Mouse (Mus musculus): Measurements from ENCODE around the gene Lypd5. TPM values are rescaled to one million over a fixed set of nuclear protein-coding genes. Genes with fewer than 3 reads are reported as not detected.

The Lypd5 gene
- polyA plus RNA-seq, 1 experiment from 2014 or later: not detected

DNA sequence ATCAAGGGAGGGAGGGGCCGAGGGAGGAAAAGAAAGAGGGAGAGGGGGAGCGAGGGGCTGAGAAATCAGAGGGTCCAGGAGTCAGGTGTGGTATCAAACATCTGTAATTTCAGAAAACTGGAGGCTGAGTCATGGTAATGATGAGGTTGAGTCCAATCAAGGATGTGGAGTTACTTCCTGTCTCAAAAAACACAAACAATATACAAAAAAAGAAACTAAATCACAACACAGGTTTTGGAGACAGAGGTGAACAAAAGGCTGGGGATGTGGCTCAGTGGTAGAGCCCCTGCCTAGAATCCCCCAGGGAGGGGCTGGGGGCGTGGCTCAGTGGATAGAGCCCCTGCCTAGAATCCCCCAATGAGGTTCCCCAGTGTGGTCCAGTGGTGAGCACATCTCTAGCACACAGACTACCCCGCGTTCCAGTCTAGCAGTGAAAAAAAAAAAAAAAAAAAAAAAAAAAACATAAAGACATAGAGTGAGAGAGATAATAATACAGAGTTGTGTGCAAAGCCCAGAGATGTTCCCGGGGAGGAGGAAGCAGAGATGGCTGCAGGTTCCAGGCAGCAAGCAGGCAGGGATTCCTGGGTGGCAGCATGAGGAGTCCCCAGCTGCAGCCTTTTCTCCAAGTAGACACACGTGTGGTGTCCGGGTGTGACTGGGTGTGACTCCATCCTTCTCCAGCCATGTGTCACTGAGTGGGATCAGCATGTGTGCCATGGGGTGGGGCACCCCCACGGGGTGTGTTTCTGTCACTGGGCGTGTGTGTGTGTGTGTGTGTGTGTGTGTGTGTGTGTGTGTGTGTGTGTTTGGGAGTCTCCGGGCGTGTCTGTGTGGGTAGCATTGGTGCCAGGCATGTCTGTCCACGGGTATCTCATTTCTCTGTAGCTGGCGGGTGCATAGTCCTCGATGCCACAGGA is 18.0 kb downstream of the Lypd5 start:
- Histone ChIP-seq H3K4me3 (ENCODE audit: low read depth, low read length) (no peak overlapping the region), H3K9ac (ENCODE audit: low read length) (no peak overlapping the region), H3K36me3 (ENCODE audit: control insufficient read depth, insufficient read depth, low read length) (no peaks in the 10 kb centered on the region), H3K4me2 (ENCODE audit: low read depth, low read length, severe bottlenecking) (no peak overlapping the region), H3K4me1 (replicated peaks; ENCODE audit: control insufficient read depth, insufficient read depth, low read length) (no peaks in the 10 kb centered on the region), H3K9me3 (ENCODE audit: control insufficient read depth, low read length) (no peaks in the 10 kb centered on the region), H3K27ac (ENCODE audit: low read depth, low read length) (no peak overlapping the region), H3K27me3 (ENCODE audit: control insufficient read depth, insufficient read depth, low read length) (no peaks in the 10 kb centered on the region; the same call in 1 of the 2 replicates)
- no peak for ATAC-seq (replicated peaks; ENCODE audit: low FRiP score)
- DNase-seq (ENCODE audit: low spot score): no peak
- 81% methylated on average over 15 of the region's 15 CpGs for WGBS

DNA sequence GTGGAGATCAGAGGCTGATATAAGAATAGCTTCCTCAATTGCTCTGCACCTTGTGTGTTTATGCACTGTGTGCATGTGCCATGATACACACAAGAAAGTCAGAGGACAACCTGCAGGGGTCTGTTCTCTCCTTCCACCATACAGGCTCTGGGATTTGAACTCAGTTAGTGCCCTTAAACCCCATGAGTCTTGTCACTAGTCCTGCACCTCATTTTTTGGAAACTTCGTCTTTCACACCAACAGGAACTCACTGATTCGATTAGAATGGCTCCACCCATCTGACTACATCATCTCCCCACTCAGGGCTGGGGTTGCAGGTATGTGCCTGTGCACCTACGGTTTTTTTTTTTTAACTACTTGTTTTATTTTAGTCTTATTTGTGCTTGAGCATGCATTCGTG is 19.2 kb downstream of the Lypd5 start:
- 82% methylated on average over 4 of the region's 4 CpGs for WGBS
- H3K9me3 ChIP-seq (ENCODE audit: control insufficient read depth, low read length): no peaks in the 10 kb centered on the region
- no peak for ATAC-seq (replicated peaks; ENCODE audit: low FRiP score)
- no peak overlapping the region for H3K4me3 ChIP-seq (ENCODE audit: low read depth, low read length)
- no peaks in the 10 kb centered on the region for H3K27me3 ChIP-seq (ENCODE audit: control insufficient read depth, insufficient read depth, low read length)
- no peak overlapping the region for H3K4me2 ChIP-seq (ENCODE audit: low read depth, low read length, severe bottlenecking)
- H3K27ac ChIP-seq (ENCODE audit: low read depth, low read length): no peak overlapping the region
- H3K9ac ChIP-seq (ENCODE audit: low read length): no peak overlapping the region
- no peaks in the 10 kb centered on the region for H3K4me1 ChIP-seq (replicated peaks; ENCODE audit: control insufficient read depth, insufficient read depth, low read length)
- no peak for DNase-seq (ENCODE audit: low spot score)
- no peaks in the 10 kb centered on the region for H3K36me3 ChIP-seq (ENCODE audit: control insufficient read depth, insufficient read depth, low read length)

DNA sequence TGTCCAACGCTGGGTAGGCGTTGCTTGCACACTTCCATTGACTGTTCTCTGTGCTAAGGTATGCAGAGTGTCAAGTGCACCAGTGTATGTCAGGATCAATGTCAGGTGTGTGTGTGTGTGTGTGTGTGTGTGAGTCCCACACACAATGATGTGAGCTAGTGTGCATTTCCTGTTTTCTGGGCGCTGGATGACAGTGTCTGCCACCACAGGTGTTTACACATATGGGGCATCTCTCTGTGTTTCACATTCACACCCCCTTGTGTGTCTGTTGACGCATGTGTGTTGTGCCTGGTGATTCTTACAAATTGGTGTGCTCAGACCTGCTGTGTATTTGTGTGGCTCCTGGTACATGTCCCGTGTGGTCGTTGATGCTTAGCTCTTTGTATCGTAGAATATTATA is 19.9 kb downstream of the Lypd5 start:
- Histone ChIP-seq H3K27me3 (ENCODE audit: control insufficient read depth, insufficient read depth, low read length) (no peaks in the 10 kb centered on the region), H3K4me1 (replicated peaks; ENCODE audit: control insufficient read depth, insufficient read depth, low read length) (no peaks in the 10 kb centered on the region), H3K9ac (ENCODE audit: low read length) (no peak overlapping the region), H3K4me2 (ENCODE audit: low read depth, low read length, severe bottlenecking) (no peak overlapping the region), H3K27ac (ENCODE audit: low read depth, low read length) (no peak overlapping the region), H3K36me3 (ENCODE audit: control insufficient read depth, insufficient read depth, low read length) (no peaks in the 10 kb centered on the region), H3K9me3 (ENCODE audit: control insufficient read depth, low read length) (no peaks in the 10 kb centered on the region), H3K4me3 (ENCODE audit: low read depth, low read length) (no peak overlapping the region)
- ATAC-seq (replicated peaks; ENCODE audit: low FRiP score) (no peak), DNase-seq (ENCODE audit: low spot score) (no peak)
- WGBS: 92% methylated on average over 7 of the region's 7 CpGs

DNA sequence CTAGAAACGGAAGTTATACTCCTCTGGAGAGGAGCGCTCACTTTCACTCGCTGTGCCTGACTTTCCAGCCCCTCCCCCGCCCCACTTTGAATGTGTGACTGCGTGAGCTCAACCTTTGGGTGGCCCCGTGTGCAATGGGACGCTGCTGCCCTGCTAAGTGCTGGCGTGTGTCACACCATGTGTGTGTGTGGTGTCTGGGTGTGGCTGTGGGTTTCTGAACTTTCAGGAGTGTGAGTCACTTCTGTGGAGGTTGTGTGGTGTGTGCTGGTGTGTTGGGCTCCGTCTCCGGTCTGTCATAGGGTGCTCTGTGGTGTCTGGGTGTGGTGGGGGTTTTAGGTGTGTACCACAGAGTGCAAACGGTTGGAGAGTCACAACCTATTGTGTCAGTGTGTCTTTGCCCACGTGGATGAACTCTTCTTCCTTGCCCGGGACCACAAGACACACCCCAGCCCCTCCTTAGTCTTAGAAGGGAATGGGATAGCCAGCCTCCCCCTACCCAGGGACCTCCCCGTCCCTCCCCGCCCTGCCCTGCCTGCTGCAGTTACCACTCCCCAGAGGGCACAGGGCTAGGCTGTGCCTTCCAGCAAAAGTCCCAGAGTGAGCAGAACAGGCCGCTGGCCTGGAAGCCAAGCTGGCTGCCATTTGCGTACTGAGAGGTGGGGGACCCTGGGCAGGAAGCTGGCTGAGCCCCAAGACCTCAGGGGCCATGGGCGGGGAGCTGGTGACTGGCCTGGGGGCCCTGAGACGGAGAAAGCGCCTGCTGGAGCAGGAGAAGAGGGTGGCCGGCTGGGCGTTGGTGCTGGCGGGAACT is 20.9 kb downstream of the Lypd5 start, which contains the start of gene Kcnn4:
Gene Kcnn4, plus strand, starts transcription at position 533 of the 811 bp plus-strand sequence.
- 47% methylated on average over 23 of the region's 23 CpGs for WGBS
- no peak for DNase-seq (ENCODE audit: low spot score)
- no peak within 1 kb of the TSS for H3K4me2 ChIP-seq (ENCODE audit: low read depth, low read length, severe bottlenecking)
- H3K4me3 ChIP-seq (ENCODE audit: low read depth, low read length): no peak within 1 kb of the TSS; the same call in 1 of the 2 replicates
- H3K9ac ChIP-seq (ENCODE audit: low read length): no peak within 1 kb of the TSS
- ATAC-seq (replicated peaks; ENCODE audit: low FRiP score): no peak
- H3K36me3 ChIP-seq (ENCODE audit: control insufficient read depth, insufficient read depth, low read length): no peaks in the 10 kb centered on the region
- H3K27me3 ChIP-seq (ENCODE audit: control insufficient read depth, insufficient read depth, low read length): no peaks in the 10 kb centered on the region
- H3K9me3 ChIP-seq (ENCODE audit: control insufficient read depth, low read length): no peaks in the 10 kb centered on the region
- no peaks in the 10 kb centered on the region for H3K4me1 ChIP-seq (replicated peaks; ENCODE audit: control insufficient read depth, insufficient read depth, low read length)
- no peak within 1 kb of the TSS for H3K27ac ChIP-seq (ENCODE audit: low read depth, low read length)

DNA sequence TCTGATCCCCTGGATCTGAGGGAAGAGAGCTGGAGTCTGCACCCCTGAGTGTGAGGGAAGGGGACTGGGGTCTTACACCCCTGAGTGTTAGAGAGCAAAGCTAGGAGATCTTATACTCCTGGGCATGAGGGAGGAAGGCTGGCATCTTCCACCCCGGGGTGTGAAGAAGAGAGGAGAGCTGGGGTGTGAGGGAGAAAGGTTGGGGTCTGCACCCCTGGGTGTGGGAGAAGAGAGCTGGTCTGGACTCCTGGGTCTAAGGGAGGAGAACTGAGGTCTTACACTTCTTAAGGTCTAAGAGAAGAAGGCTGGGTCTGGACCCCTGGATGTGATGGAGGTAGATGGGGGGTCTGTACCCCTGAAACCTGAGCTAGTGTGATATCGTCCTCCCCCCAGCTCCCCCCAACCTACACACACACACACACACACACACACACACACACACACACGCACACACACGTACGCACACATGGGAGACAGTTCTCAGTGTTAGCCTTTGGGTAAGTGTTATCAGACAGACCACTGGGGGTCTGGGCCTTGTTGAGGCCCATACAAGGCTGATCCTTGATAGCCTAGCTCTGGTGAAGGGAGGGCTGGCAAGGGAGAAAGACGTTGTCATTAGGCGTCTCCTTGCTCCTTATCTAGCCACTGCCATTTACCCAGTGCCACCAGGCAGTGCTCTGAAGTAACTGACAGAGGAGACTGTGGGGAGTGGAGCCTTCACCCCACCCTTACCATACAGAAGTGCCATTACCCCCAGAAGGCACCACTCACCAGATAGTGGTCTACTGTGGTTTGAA is 22.2 kb downstream of the Lypd5 start:
- no peak overlapping the region for H3K9ac ChIP-seq (ENCODE audit: low read length)
- no peaks in the 10 kb centered on the region for H3K4me1 ChIP-seq (replicated peaks; ENCODE audit: control insufficient read depth, insufficient read depth, low read length)
- WGBS: 76% methylated on average over 7 of the region's 7 CpGs
- H3K9me3 ChIP-seq (ENCODE audit: control insufficient read depth, low read length): no peaks in the 10 kb centered on the region
- ATAC-seq (replicated peaks; ENCODE audit: low FRiP score) (no peak; the same call in 1 of the 2 replicates), DNase-seq (ENCODE audit: low spot score) (no peak)
- no peak overlapping the region for H3K4me3 ChIP-seq (ENCODE audit: low read depth, low read length)
- no peaks in the 10 kb centered on the region for H3K27me3 ChIP-seq (ENCODE audit: control insufficient read depth, insufficient read depth, low read length)
- H3K4me2 ChIP-seq (ENCODE audit: low read depth, low read length, severe bottlenecking): no peak overlapping the region
- H3K27ac ChIP-seq (ENCODE audit: low read depth, low read length): no peak overlapping the region
- no peaks in the 10 kb centered on the region for H3K36me3 ChIP-seq (ENCODE audit: control insufficient read depth, insufficient read depth, low read length)

DNA sequence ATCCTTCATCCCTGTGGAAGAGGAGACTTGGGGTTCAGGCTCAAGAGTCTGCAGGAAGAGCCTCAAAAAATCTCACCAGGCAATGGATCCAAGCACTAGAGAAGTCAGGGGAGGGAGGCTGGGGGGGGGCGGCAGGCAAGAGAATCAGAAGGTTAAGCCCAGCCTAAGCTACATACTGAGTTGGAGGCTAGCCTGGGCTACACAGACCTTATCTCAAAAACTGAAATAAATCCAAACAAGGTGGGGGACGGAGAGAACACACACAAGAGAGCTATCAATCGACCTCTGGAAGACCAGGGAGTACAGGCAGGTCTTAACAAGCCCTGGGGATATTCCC is 22.8 kb downstream of the Lypd5 start:
- Histone ChIP-seq H3K4me2 (ENCODE audit: low read depth, low read length, severe bottlenecking) (no peak overlapping the region), H3K27ac (ENCODE audit: low read depth, low read length) (no peak overlapping the region), H3K9me3 (ENCODE audit: control insufficient read depth, low read length) (no peaks in the 10 kb centered on the region), H3K9ac (ENCODE audit: low read length) (no peak overlapping the region), H3K27me3 (ENCODE audit: control insufficient read depth, insufficient read depth, low read length) (peaks cover under 1% of the 10 kb centered on the region; the same call in 1 of the 2 replicates), H3K4me1 (replicated peaks; ENCODE audit: control insufficient read depth, insufficient read depth, low read length) (no peaks in the 10 kb centered on the region), H3K36me3 (ENCODE audit: control insufficient read depth, insufficient read depth, low read length) (no peaks in the 10 kb centered on the region), H3K4me3 (ENCODE audit: low read depth, low read length) (no peak overlapping the region)
- ATAC-seq (replicated peaks; ENCODE audit: low FRiP score) (no peak), DNase-seq (ENCODE audit: low spot score) (no peak)
- WGBS: 67% methylated on average over 3 of the region's 3 CpGs

DNA sequence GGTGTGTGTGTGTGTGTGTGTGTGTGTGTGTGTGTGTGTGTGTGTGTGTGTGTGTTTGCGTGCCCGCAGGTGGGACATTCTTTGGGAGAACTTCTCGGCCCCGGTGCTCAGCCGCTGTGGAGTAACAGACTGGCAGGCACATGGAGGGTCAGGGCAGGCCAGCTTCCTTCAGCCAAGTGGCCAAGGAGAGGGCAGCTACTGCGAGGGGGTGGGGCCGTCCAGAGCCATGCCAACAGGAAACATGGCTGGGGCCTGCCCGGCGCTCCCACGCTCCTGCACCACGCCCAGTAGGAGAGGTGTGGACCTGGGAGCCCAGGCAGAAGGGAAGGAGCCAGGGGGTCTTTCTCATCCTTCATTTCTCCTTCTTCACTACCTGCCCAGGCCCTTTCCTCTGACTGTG is 23.3 kb downstream of the Lypd5 start:
- Histone ChIP-seq H3K4me3 (ENCODE audit: low read depth, low read length) (no peak overlapping the region), H3K4me1 (replicated peaks; ENCODE audit: control insufficient read depth, insufficient read depth, low read length) (peaks cover 4% of the 10 kb centered on the region; the same call in 1 of the 2 replicates), H3K36me3 (ENCODE audit: control insufficient read depth, insufficient read depth, low read length) (no peaks in the 10 kb centered on the region), H3K4me2 (ENCODE audit: low read depth, low read length, severe bottlenecking) (no peak overlapping the region), H3K27ac (ENCODE audit: low read depth, low read length) (no peak overlapping the region), H3K9ac (ENCODE audit: low read length) (no peak overlapping the region), H3K9me3 (ENCODE audit: control insufficient read depth, low read length) (no peaks in the 10 kb centered on the region), H3K27me3 (ENCODE audit: control insufficient read depth, insufficient read depth, low read length) (peaks cover 3% of the 10 kb centered on the region)
- no peak for ATAC-seq (replicated peaks; ENCODE audit: low FRiP score)
- 85% methylated on average over 9 of the region's 11 CpGs for WGBS
- DNase-seq (ENCODE audit: low spot score): no peak

DNA sequence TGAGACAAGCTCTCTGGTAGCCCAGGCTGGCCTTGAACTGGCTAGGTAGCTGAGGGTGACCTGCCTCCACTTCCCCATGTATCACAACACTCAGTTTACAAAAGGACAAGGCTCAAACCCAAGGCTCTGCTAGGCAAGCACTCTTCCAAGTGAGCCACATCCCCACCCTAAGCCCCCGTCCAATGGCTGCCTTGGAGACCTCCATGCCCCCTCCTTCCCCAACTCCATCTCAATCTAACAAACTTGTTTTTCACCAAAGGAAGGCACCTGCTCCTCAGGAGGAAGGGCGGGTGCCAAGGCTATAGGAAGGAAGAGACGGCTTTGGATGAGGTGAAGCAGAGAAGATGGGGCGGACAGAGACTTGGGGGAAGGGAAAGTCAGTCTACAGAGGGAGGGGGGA is 23.8 kb downstream of the Lypd5 start:
- WGBS: 72% methylated on average over 4 of the region's 4 CpGs
- Histone ChIP-seq H3K4me2 (ENCODE audit: low read depth, low read length, severe bottlenecking) (no peak overlapping the region), H3K4me3 (ENCODE audit: low read depth, low read length) (no peak overlapping the region), H3K9ac (ENCODE audit: low read length) (no peak overlapping the region), H3K4me1 (replicated peaks; ENCODE audit: control insufficient read depth, insufficient read depth, low read length) (peaks cover 5% of the 10 kb centered on the region; the same call in 1 of the 2 replicates), H3K27ac (ENCODE audit: low read depth, low read length) (no peak overlapping the region), H3K36me3 (ENCODE audit: control insufficient read depth, insufficient read depth, low read length) (no peaks in the 10 kb centered on the region), H3K27me3 (ENCODE audit: control insufficient read depth, insufficient read depth, low read length) (peaks cover 5% of the 10 kb centered on the region), H3K9me3 (ENCODE audit: control insufficient read depth, low read length) (no peaks in the 10 kb centered on the region)
- no peak for ATAC-seq (replicated peaks; ENCODE audit: low FRiP score)
- DNase-seq (ENCODE audit: low spot score): no peak
